Mouse (Mus musculus) left cerebral cortex, adult 2 months (tissue): Measurements from ENCODE around the gene Srcin1. TPM values are rescaled to one million over a fixed set of nuclear protein-coding genes. Genes with fewer than 3 reads are reported as not detected.
A peak's percentile ranks its signal among the peaks of the same experiment; 100 is the strongest.

Experiments
- DNase-seq, 2 experiments: peaks; one replicate each; pipeline ENCODE4 v3.0.0; 2021 to 2022; ENCODE audit warnings: low spot score in 2 of 2, mixed read lengths in 1 of 2; ENCODE audit errors: extremely low spot score in 1 of 2
- H3K27ac ChIP-seq: fragments of 200-600 bp; 2 replicates; pipeline ENCODE4 v1.8.1; 2022
- H3K4me3 ChIP-seq: fragments of 200-600 bp; 2 replicates; pipeline ENCODE4 v1.8.1; 2022
- CTCF ChIP-seq: fragments of 200-600 bp; IDR thresholded peaks from 2 replicates; pipeline ENCODE4 v1.8.1; 2022; ENCODE audit warnings: antibody characterized with exemption, mild to moderate bottlenecking, moderate library complexity
- intact Hi-C: fragments of 180-260 bp; cut with DNase I; formaldehyde crosslinking; loops from one replicate; pipeline ENCODE4 v1.15.1; 2025
- total RNA-seq, 2 experiments: library from RNA; stranded (reverse); gene quantifications; 2 replicates each; pipeline ENCODE4 v1.2.3; 2021

Srcin1 gene
- total RNA-seq, 2 experiments from 2014 or later = 308 to 318 TPM

DNA sequence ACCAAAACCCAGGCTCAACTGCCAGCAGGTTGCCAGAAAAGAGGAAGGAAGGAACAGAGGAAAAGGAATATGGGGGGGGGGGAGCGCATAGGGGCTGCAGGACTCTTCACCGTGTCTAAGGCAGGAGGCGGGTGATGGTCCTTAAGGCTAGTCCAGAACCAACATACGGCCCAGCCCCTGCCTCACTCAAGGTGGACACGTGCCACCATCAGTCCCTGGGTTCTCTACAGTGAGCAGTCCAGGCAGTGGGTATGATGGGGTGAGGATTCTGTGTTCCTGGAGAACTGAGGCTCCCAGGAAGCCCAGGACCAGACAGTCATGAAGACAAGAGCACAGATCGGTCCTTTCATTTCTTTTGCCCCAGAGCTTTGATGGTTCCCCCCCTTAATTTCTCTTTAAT lies 45.9 kb downstream of the Srcin1 start:
- no peak overlapping the region for H3K27ac ChIP-seq
- no peak for DNase-seq
- TF ChIP-seq CTCF = no peak
- intact Hi-C loops = no loop called here
- H3K4me3 ChIP-seq = no peak overlapping the region

DNA sequence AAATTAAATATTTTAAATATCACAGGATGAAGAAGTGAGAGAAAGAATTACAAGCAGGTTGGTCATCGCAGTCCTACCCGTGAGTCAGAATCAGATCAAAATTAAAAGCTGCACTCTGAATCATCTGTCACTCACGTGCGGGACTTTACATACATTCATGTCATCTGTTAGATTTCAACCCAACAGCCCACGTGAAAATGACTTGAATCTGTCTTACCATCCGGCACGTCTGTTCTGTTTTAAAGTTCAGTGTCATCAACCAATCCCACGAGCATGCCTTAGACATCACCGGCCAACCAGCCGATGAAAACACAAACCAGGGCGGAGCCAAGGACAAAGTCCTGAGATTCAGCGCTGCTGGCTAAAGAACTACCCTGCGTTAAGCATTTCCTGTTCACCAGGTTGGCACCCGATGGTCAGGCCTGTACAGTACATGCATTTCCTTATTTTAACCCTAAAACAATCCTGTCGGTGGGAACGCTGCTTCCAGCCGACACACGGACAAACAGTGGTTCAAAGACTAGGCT lies 47.6 kb downstream of the Srcin1 start:
- intact Hi-C loops = no loop called here
- no peak overlapping the region for H3K4me3 ChIP-seq
- no peak for TF ChIP-seq CTCF

DNA sequence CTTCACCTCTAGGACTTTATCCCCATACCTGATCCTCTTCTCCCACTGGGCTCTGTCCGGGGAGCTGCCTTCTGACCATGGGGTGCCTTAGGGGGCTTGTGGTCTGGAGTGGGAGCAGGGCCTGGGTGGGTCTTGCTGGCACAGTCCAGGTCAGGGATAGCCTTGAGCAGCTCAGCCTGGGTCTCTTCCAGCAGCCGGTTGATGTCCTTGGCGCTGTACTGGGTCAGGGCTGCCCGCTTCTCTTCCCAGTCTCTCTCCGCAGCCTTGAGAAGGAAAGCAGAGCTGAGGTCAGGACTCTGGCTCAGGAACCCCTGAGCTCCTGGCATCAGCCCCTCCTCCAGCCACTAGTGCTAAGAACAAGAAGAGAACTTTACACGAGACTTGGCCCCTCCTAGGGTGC lies 50.7 kb downstream of the Srcin1 start:
- Histone ChIP-seq H3K4me3 (no peak overlapping the region), H3K27ac (peak overlapping the region; percentile 34; the same call in 1 of the 2 replicates)
- no peak for DNase-seq
- intact Hi-C loops = no loop called here
- TF ChIP-seq CTCF = no peak

More for the DNA sequence above, 47.6 kb downstream of the Srcin1 start:
- H3K27ac ChIP-seq = 0 out of 2 replicates have a peak overlapping the region, but pooled peaks have one; percentile 2
- no peak for DNase-seq

DNA sequence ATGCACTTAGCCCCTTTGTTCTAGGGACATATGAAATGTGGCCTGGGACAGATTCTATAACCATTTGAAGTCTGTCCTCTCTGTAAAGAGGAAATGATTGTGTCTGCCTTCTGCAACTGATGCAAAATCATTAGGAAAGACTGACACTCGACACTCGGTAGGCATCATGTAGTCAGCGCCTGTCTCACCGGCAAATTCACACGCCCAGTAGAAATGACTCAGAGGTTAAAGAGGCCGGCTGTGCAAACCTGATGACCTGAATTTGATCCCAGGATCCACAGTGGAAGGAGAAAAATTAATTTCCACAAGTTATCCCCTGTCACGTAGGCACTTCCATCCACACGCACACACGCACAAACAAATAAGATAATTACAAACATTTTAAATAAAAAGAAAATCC lies 51.7 kb downstream of the Srcin1 start:
- intact Hi-C loops = no loop called here
- no peak for TF ChIP-seq CTCF
- no peak overlapping the region; the same call in 1 of the 2 replicates for H3K27ac ChIP-seq
- H3K4me3 ChIP-seq = no peak overlapping the region
- DNase-seq = no peak

DNA sequence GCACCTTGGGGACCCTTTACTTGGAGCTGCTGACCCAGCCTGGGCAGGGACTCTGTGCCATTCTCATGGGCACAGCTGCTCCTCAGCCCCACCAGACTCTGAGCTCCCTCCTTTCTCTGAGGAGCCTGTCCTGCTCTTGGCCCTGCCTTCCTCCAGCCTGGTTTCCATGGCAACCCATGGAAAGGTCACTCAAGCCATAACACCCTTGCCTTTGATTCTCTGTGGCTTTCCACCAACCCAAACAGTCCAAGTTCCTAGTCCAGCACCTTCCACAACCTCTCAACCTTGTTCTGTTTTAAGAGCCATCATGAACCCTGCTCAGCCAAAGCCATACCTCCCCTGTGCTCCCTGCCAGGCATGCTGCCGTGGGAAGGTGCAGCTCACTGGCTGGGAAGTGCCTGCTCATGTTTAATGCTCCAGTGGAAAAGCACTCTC lies 52.1 kb downstream of the Srcin1 start:
- H3K4me3 ChIP-seq = no peak overlapping the region
- DNase-seq = no peak
- H3K27ac ChIP-seq = no peak overlapping the region; the same call in 1 of the 2 replicates
- no peak for TF ChIP-seq CTCF
- intact Hi-C loops = no loop called here

GRCm38 (mm10) chr11:97523107-97523506 lies 52.9 kb downstream of the Srcin1 start:
- intact Hi-C loops = no loop called here
- no peak for TF ChIP-seq CTCF
- Histone ChIP-seq H3K27ac (no peak overlapping the region), H3K4me3 (no peak overlapping the region)
- DNase-seq = no peak

- H3K27ac ChIP-seq = no peak overlapping the region
- DNase-seq = no peak
- no peak for TF ChIP-seq CTCF
- intact Hi-C loops = no loop called here
- no peak overlapping the region for H3K4me3 ChIP-seq
Observed at GRCm38 (mm10) chr11:97521741-97522474, 54.1 kb downstream of the Srcin1 start.

DNA sequence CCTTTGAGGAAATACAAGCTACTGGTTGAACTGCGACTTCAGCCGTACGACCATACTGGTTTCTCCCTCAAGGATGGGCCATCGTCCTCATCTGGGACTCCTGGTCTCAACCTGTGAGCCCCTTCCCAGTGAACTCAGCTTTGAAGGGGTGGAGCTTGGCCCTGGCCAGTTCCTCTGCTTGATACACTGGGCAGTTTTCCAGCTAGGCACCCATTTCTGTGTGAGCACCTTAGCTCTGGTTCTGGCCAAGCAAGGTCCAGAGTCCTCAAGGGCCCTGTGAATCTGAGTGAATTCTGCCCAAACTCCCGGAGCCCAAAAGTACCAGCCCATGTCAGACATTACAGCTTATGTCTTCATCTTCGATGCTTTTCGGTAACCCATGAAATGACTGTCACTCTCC lies 55.4 kb downstream of the Srcin1 start:
- Histone ChIP-seq H3K27ac (no peak overlapping the region), H3K4me3 (no peak overlapping the region)
- intact Hi-C loops = no loop called here
- DNase-seq = no peak
- no peak for TF ChIP-seq CTCF

DNA sequence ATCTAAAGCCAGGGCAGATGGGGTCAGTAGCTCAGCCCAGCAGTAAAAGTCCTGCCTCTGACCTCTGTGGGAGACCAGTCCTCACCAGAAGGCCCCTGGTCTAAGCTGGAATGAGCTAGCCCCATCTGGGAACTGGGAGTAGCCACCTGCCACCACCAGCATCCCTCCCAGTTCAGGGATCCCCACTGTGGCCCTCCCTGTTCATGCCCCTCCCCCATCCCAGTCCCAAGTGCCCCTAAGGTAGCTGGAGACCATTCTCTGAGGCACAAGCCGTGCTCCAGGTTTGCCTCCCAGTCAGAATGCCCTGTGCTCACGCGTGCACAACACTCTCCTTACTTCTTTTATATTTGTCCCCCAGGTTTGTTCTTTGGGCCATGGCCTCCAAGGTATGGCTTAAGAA lies 62.9 kb downstream of the Srcin1 start:
- H3K27ac ChIP-seq = no peak overlapping the region
- DNase-seq = no peak
- H3K4me3 ChIP-seq = no peak overlapping the region
- TF ChIP-seq CTCF = no peak
- intact Hi-C loops = no loop called here

DNA sequence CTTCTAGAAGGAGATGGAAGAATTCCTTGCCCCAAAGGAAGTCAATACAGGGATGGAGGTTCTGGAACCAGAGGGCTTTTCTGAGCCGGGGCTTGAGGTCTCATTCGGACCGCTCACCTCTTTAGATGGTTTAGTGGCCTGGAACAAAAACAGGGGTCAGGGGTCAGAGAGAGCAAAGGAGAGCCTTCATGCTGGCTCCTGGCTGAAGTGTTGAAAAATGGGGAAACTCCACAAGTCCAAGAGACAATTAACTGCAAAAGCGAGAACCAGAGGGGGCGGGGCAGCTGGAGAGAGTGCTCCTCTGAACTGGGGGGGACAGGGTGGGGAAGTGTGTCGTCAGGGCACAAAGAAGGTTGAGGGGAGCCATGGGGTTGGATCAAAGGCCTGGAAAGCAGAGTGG lies 63.5 kb downstream of the Srcin1 start:
- TF ChIP-seq CTCF = no peak
- no peak overlapping the region for H3K4me3 ChIP-seq
- H3K27ac ChIP-seq = no peak overlapping the region
- intact Hi-C loops = no loop called here
- no peak for DNase-seq

DNA sequence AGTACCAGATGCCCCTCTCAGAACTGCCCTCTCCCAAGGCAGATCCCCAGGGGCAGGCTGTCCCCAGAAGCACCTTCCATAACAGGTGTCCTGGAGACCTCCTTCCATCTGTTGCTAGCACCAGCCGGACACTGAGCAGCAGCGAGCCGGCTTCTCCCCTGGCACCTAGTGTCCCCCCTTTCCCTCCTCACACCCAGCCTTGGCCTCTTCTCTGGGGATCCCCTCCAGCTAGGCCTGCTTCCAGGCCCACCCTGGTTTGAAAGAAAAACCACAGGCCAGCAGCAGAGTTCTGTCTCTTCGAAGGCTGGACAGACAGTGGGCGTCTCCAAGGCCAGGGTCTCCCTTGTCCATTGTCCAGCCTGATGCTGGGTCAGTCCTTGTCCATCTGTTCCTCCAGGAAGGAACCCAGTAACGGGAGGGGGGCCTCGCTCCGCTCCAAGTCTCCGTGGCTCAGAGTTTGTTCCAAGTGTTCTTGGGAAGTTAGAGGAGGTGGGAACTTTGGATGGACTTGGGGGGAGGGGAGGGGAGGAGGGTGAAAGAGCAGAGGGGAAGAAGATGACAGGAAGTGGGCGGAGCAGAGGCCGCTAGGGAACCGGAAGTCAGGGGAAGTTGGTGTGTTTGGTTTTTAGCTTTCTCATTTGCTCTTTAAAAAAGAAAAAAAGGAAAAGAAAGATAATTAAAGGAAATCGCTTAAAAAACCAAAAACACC lies 64.2 kb downstream of the Srcin1 start:
- no peak for TF ChIP-seq CTCF
- intact Hi-C loops = no loop called here
- Histone ChIP-seq H3K27ac (no peak overlapping the region), H3K4me3 (no peak overlapping the region)
- DNase-seq = no peak

DNA sequence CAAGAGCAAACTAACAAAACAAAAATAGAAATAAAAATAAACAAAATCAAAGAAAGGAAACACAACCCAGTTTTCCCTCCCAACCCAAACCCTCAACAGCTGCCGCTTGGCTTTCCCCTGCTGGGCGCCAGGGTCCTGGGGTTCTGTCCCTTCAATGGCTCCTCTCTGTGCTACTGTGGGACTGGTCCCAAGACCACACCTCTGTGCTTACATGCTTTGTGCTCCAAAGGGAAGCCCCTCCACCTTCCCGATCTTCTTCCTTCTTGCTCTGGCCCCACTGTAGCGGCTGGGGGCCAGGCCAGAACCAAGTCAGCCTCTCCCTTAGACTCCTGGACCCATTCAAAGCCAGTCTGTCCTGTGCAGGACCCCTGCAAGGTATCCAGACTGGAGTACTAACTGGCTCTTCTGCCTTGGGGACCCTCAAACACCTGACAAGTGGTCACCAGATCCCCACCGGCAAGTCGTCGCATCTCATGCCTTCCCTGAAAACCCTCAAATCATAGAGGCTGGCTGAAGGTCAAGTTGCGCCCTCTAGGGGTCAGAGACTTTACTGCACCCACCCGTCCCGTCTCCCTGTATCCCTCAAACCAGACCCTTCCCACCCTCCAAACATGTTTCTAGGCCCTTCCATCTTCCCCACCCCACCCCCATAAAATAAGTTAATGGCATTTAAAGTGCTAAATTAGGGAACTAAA lies 64.9 kb downstream of the Srcin1 start:
- no peak overlapping the region for H3K4me3 ChIP-seq
- intact Hi-C loops = no loop called here
- peak; percentile 82 for TF ChIP-seq CTCF
- peak; percentile 57 to 72 for DNase-seq
- 0 out of 2 replicates have a peak overlapping the region, but pooled peaks have one; percentile 1 for H3K27ac ChIP-seq
